Mouse (Mus musculus) C2C12 (cell line): ENCODE results near the gene Kirrel3. TPM values are rescaled to one million over a fixed set of nuclear protein-coding genes. Genes with fewer than 3 reads are reported as not detected.

ENCODE experiments used
- H3K27me3 ChIP-seq: one replicate; pipeline ENCODE4 v1.6.1; 2011; ENCODE audit not compliant: control insufficient read depth, insufficient read depth, insufficient read length
- H3K36me3 ChIP-seq: one replicate; pipeline ENCODE4 v1.6.1; 2011; ENCODE audit not compliant: control insufficient read depth, insufficient read depth
- H3K4me3 ChIP-seq: one replicate; pipeline ENCODE4 v1.5.1; 2011; ENCODE audit warnings: mild to moderate bottlenecking, control low read depth; ENCODE audit not compliant: poor library complexity, insufficient read depth, severe bottlenecking
- H3K79me2 ChIP-seq: one replicate; pipeline ENCODE4 v1.6.1; 2011; ENCODE audit not compliant: control insufficient read depth, insufficient read depth
- H3K79me3 ChIP-seq: one replicate; pipeline ENCODE4 v1.6.1; 2011; ENCODE audit warnings: low read depth, control low read depth
- H3ac ChIP-seq: one replicate; pipeline ENCODE3; 2011; ENCODE audit warnings: low read depth; ENCODE audit not compliant: control insufficient read depth, insufficient read length
- CEBPB ChIP-seq: IDR thresholded peaks from one replicate; pipeline ENCODE4 v1.6.1; 2011; ENCODE audit warnings: low read depth, mild to moderate bottlenecking, control low read depth, moderate library complexity
- CTCF ChIP-seq: IDR thresholded peaks from one replicate; pipeline ENCODE4 v1.5.1; 2011; ENCODE audit not compliant: control insufficient read depth, insufficient read depth, insufficient read length
- FOSL1 ChIP-seq: IDR thresholded peaks from one replicate; pipeline ENCODE4 v1.8.0; 2011; ENCODE audit warnings: mild to moderate bottlenecking, low read length; ENCODE audit not compliant: poor library complexity, insufficient read depth, severe bottlenecking
- MAX ChIP-seq: IDR thresholded peaks from one replicate; pipeline ENCODE4 v1.6.1; 2011; ENCODE audit warnings: mild to moderate bottlenecking, control low read depth
- MYOD1 ChIP-seq: IDR thresholded peaks from one replicate; pipeline ENCODE4 v1.6.1; 2011; ENCODE audit warnings: low read depth; ENCODE audit not compliant: control insufficient read depth, insufficient read length
- MYOG ChIP-seq: IDR thresholded peaks from one replicate; pipeline ENCODE4 v1.6.1; 2011; ENCODE audit not compliant: control insufficient read depth, insufficient read length; ENCODE audit errors: extremely low read depth
- USF1 ChIP-seq: IDR thresholded peaks from one replicate; pipeline ENCODE4 v1.6.1; 2011; ENCODE audit warnings: low read depth, mild to moderate bottlenecking, control low read depth, moderate library complexity
- polyA plus RNA-seq: library from polyadenylated mRNA; unstranded; fragments of >200 nt; fragmentation: generic; extraction: Trizol; gene quantifications from one replicate; pipeline ENCODE4 v1.2.1, GENCODE M21; 2012; ENCODE audit warnings: missing spikeins

Gene Kirrel3
- polyA plus RNA-seq, 1 experiment = 5.2 TPM

DNA sequence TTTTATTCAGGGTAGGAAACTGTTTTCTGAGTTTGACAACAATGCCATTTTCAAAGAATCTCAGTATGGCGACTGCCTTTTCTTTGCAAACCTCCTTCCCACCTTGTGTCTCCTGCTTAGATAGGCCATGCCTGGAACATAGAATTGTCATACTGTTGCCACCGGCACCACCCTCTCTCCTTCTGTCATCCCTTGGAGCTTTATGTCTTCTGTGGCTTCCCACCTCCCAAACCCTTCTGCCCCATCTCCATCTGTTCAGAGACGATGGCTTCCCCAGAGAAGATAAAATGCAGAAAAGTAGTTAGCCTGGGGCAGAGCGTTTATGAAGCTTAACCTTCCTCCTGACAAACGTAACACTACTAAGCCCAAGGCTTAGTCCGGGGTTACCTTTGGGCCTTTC, 88.9 kb downstream of the Kirrel3 start:
- TF ChIP-seq FOSL1 (no peak), CEBPB (no peak), MYOD1 (no peak), MAX (no peak), USF1 (no peak), CTCF (no peak), MYOG (no peak)
- Histone ChIP-seq H3K4me3 (no peak overlapping the region), H3K79me2 (no peaks in the 10 kb centered on the region), H3ac (no peak overlapping the region), H3K79me3 (no peaks in the 10 kb centered on the region), H3K27me3 (no peaks in the 10 kb centered on the region), H3K36me3 (no peaks in the 10 kb centered on the region)

DNA sequence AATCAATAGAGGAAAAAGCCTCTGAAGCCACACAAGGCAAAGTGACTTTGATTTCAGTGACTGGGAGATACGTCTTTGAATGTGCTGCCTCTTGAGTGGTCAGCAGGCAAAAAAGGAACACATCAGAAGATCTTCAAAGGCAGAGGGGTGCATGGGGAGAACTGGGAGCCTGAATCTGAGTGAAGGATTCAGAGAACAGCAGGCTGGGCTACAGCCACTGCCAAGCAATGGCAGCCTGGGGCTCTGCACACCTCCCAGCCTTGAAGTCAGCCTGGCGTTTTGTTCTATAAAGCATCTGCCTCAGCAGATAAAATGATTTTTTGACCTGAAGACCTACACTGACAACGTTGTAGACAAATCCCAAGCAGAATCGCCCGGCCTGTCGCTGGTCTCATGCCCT, 93.5 kb downstream of the Kirrel3 start:
- no peaks in the 10 kb centered on the region for H3K36me3 ChIP-seq
- no peaks in the 10 kb centered on the region for H3K79me3 ChIP-seq
- TF ChIP-seq MYOD1 = no peak
- no peak for TF ChIP-seq USF1
- no peak for TF ChIP-seq FOSL1
- TF ChIP-seq MAX = no peak
- no peak for TF ChIP-seq MYOG
- TF ChIP-seq CEBPB = no peak
- no peak for TF ChIP-seq CTCF
- no peaks in the 10 kb centered on the region for H3K79me2 ChIP-seq
- no peaks in the 10 kb centered on the region for H3K27me3 ChIP-seq
- H3ac ChIP-seq = no peak overlapping the region
- H3K4me3 ChIP-seq = no peak overlapping the region

GRCm38 (mm10) chr9:34580059-34580458, 94.4 kb downstream of the Kirrel3 start:
- H3K27me3 ChIP-seq = no peaks in the 10 kb centered on the region
- H3K36me3 ChIP-seq = no peaks in the 10 kb centered on the region
- H3K79me2 ChIP-seq = no peaks in the 10 kb centered on the region
- no peak overlapping the region for H3K4me3 ChIP-seq
- TF ChIP-seq MAX (no peak), USF1 (no peak), MYOD1 (no peak), MYOG (no peak), FOSL1 (no peak), CEBPB (no peak), CTCF (no peak)
- H3ac ChIP-seq = no peak overlapping the region
- H3K79me3 ChIP-seq = no peaks in the 10 kb centered on the region

- H3K79me3 ChIP-seq = no peaks in the 10 kb centered on the region
- H3K27me3 ChIP-seq = no peaks in the 10 kb centered on the region
- no peaks in the 10 kb centered on the region for H3K36me3 ChIP-seq
- H3ac ChIP-seq = no peak overlapping the region
- no peaks in the 10 kb centered on the region for H3K79me2 ChIP-seq
- H3K4me3 ChIP-seq = no peak overlapping the region
- TF ChIP-seq MYOG (no peak), MYOD1 (no peak), CTCF (no peak), USF1 (no peak), FOSL1 (no peak), MAX (no peak), CEBPB (no peak)
Measured at GRCm38 (mm10) chr9:34582496-34582895, 96.8 kb downstream of the Kirrel3 start.

DNA sequence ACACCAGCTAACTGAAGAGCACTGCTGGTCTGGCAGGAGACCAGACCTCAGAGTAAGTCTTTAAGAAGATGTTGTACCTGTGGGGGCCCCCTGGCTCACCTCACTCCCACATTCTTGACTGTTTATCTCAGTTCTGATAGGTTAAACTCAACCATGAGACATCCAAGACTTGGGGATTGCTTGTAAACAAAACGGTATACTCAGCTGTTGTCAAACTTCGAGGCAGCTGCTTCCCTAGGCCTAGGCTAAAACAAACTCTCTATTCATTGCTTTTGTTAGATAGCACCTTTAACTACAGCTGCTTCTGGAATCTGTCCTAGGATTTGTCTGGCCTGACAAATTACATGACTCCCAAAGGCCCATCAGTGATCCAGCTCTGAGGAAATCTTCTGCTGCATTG, 99.8 kb downstream of the Kirrel3 start:
- H3K36me3 ChIP-seq = no peaks in the 10 kb centered on the region
- no peaks in the 10 kb centered on the region for H3K27me3 ChIP-seq
- H3ac ChIP-seq = no peak overlapping the region
- H3K79me2 ChIP-seq = no peaks in the 10 kb centered on the region
- TF ChIP-seq MYOD1 (no peak), CEBPB (no peak), FOSL1 (no peak), MYOG (no peak), MAX (no peak), CTCF (no peak)
- no peak overlapping the region for H3K4me3 ChIP-seq
- no peaks in the 10 kb centered on the region for H3K79me3 ChIP-seq

- Histone ChIP-seq H3K27me3 (no peaks in the 10 kb centered on the region), H3K4me3 (no peak overlapping the region), H3ac (no peak overlapping the region), H3K79me3 (no peaks in the 10 kb centered on the region), H3K36me3 (no peaks in the 10 kb centered on the region), H3K79me2 (no peaks in the 10 kb centered on the region)
- no peak for TF ChIP-seq MYOD1
- TF ChIP-seq MYOG = no peak
- no peak for TF ChIP-seq MAX
- TF ChIP-seq FOSL1 = no peak
- TF ChIP-seq USF1 = no peak
- no peak for TF ChIP-seq CEBPB
- no peak for TF ChIP-seq CTCF
Measured at GRCm38 (mm10) chr9:34586080-34586479, 100.4 kb downstream of the Kirrel3 start.
